Mouse (Mus musculus) heart, adult 8-10 months (tissue): ENCODE data around the gene Gm4907. TPM values are rescaled to one million over a fixed set of nuclear protein-coding genes. Genes with fewer than 3 reads are reported as not detected.
"Not testable (repeated sequence)": the region's sequence is repeated elsewhere in the genome, so short reads cannot be mapped to it uniquely, and the experiment has no call there.

Experiments used
- DNase-seq: peaks from one replicate; pipeline ENCODE4 v3.0.0; 2022; ENCODE audit warnings: low spot score
- total RNA-seq, 4 experiments: library from RNA; stranded (reverse); gene quantifications; 2 replicates each; pipeline ENCODE4 v1.2.4; 2022

The Gm4907 gene
- under 1 TPM in 1 of 4 experiments, not detected in 3; 0.16 TPM for total RNA-seq

GRCm38 (mm10) chrX:23882253-23882652, at the start of gene Gm4907:
Gene Gm4907, plus strand, starts transcription at chrX:23882553.
- DNase-seq, result not testable (repeated sequence)

GRCm38 (mm10) chrX:23833784-23834183, 48.6 kb upstream of the Gm4907 start:
- not testable (repeated sequence) for DNase-seq

GRCm38 (mm10) chrX:23840921-23841320, 41.4 kb upstream of the Gm4907 start:
- no peak for DNase-seq

GRCm38 (mm10) chrX:23954161-23954560, 71.8 kb downstream of the Gm4907 start:
- no peak for DNase-seq

Other genes starting within 250 kb of the Gm4907 start
- gene Wdr44, start 189.5 kb upstream of the Gm4907 start, total RNA-seq, result 1 to 10 TPM; 7.7 to 9.2 (median 8.5) TPM
- gene Gm4985, start 76.4 kb downstream of the Gm4907 start, total RNA-seq, result not detected